22 mouse cellular contexts compared by ENCODE assay signal in genomic region chr4:97817741-97818140, GRCm38 (mm10). TPM values are rescaled to one million over a fixed set of nuclear protein-coding genes. Genes with fewer than 3 reads are reported as not detected.
A peak's percentile ranks its signal among the peaks of the same experiment; 100 is the strongest.
DNase-seq lines count a peak whose midpoint lies in the region; ATAC-seq and TF ChIP-seq lines count a peak whose summit lies in the region.
"Had no signal": no experiment of that assay in that cellular context is flagged by ENCODE, and none has a peak within 500 bp of the region (broad histone marks: within the 10 kb centered on the region; RNA-seq: fewer than 3 reads in every experiment).

No protein-coding gene starts in this region.

- no peak for TF ChIP-seq EP300 in liver, postnatal 0 days (IDR thresholded peaks at IDR 0.05; ENCODE audit: low read depth)

- H3K27me3 ChIP-seq in heart, embryonic 15.5 days: no peaks in the 10 kb centered on the region
- H3K27me3 ChIP-seq in liver, postnatal 0 days (ENCODE audit: insufficient read depth, low read length): no peaks in the 10 kb centered on the region
- H3K27me3 ChIP-seq: CH12.LX; embryonic facial prominence, embryonic 15.5 days; hindbrain, embryonic 12.5 days had no signal

- no peaks in the 10 kb centered on the region for H3K9me3 ChIP-seq in heart, embryonic 15.5 days (replicated peaks)
- no peaks in the 10 kb centered on the region for H3K9me3 ChIP-seq in liver, postnatal 0 days (ENCODE audit: low read length)
- H3K9me3 ChIP-seq: embryonic facial prominence, embryonic 15.5 days; hindbrain, embryonic 12.5 days had no signal

- H3K9ac ChIP-seq in heart, embryonic 15.5 days: no peak overlapping the region
- H3K9ac ChIP-seq in liver, postnatal 0 days (replicated peaks): 0 out of 2 replicates have a peak overlapping the region, but pooled peaks have one; percentile 5
- H3K9ac ChIP-seq: embryonic facial prominence, embryonic 15.5 days; hindbrain, embryonic 12.5 days had no signal

- ATAC-seq in heart, embryonic 15.5 days (replicated peaks; ENCODE audit: insufficient number of reproducible peaks, insufficient read depth, low FRiP score, low read depth): no peak
- ATAC-seq in liver, postnatal 0 days: no peak
- ATAC-seq: hindbrain, embryonic 16.5 days had no signal

- no peaks in the 10 kb centered on the region; the same call in 1 of the 2 replicates for H3K36me3 ChIP-seq in heart, embryonic 15.5 days
- H3K36me3 ChIP-seq in liver, postnatal 0 days (replicated peaks; ENCODE audit: insufficient read depth, low read length): no peaks in the 10 kb centered on the region
- H3K36me3 ChIP-seq: embryonic facial prominence, embryonic 15.5 days; hindbrain, embryonic 12.5 days had no signal

- no peak for DNase-seq in gastrocnemius, adult 2 months
- DNase-seq in gastrocnemius, adult 18-20 months (ENCODE audit: low spot score): no peak
- no peak for DNase-seq in heart, postnatal 4 days
- no peak for DNase-seq in liver, postnatal 0 days
- DNase-seq in liver: no peak
- DNase-seq in testis, postnatal 14 days (ENCODE audit: low spot score): no peak
- DNase-seq: adrenal gland, adult 8-10 months; adrenal gland, postnatal 36 days; cerebellum, adult 11 months; cerebellum, adult 8-10 months; embryo, embryonic 11 days; gastrocnemius, postnatal 10 days; heart, postnatal 14 days; kidney, adult 11 months; kidney, adult 9 months had no signal

- H3K4me2 ChIP-seq in heart, embryonic 15.5 days: no peak overlapping the region
- H3K4me2 ChIP-seq in liver, postnatal 0 days (ENCODE audit: low read depth, low read length): peak overlapping the region; percentile 44
- H3K4me2 ChIP-seq: embryonic facial prominence, embryonic 15.5 days; hindbrain, embryonic 12.5 days had no signal

- no peak for TF ChIP-seq CTCF in gastrocnemius, adult 2 months (IDR thresholded peaks at IDR 0.05)
- TF ChIP-seq CTCF in liver, postnatal 0 days (IDR thresholded peaks at IDR 0.05; ENCODE audit: low read depth): no peak

- H3K27ac ChIP-seq in gastrocnemius, adult 2 months: peak overlapping the region; percentile 31; the same call in 1 of the 2 replicates
- peak overlapping the region; percentile 60 for H3K27ac ChIP-seq in heart, embryonic 15.5 days
- H3K27ac ChIP-seq in liver, postnatal 0 days (ENCODE audit: low read depth): peak overlapping the region; percentile 60
- H3K27ac ChIP-seq: embryonic facial prominence, embryonic 15.5 days; hindbrain, embryonic 12.5 days had no signal

- no peak overlapping the region for H3K4me3 ChIP-seq in gastrocnemius, adult 2 months
- H3K4me3 ChIP-seq in heart, embryonic 15.5 days: no peak overlapping the region
- no peak overlapping the region for H3K4me3 ChIP-seq in liver, postnatal 0 days (ENCODE audit: low read depth, low read length)
- H3K4me3 ChIP-seq: embryonic facial prominence, embryonic 15.5 days; erythroblast, embryonic 14.5 days; hindbrain, embryonic 12.5 days had no signal

- intact Hi-C loops in gastrocnemius, adult 2 months (cut with DNase I): no loop called here

- WGBS in heart, embryonic 15.5 days: 50% methylated on average over 1 of the region's 1 CpGs
- WGBS in liver, postnatal 0 days (ENCODE audit: insufficient replicate concordance): 67% methylated on average over 1 of the region's 1 CpGs

- H3K4me1 ChIP-seq in heart, embryonic 15.5 days (replicated peaks): peaks cover 58% of the 10 kb centered on the region
- peaks cover 28% of the 10 kb centered on the region for H3K4me1 ChIP-seq in liver, postnatal 0 days (ENCODE audit: insufficient read depth)
- H3K4me1 ChIP-seq: hindbrain, embryonic 12.5 days had no signal

RNA-seq across cellular contexts. Expression of gene E130114P18Rik, which starts 39.9 kb away (rescaled TPM):
- not detected for total RNA-seq in gastrocnemius, adult 2 months (2021)
- total RNA-seq in gastrocnemius, adult 18-20 months (2021): under 1 TPM in 1 of 2 experiments, not detected in 1; 0.21 TPM
- 0.25 and 0.30 TPM in 2 replicates for polyA plus RNA-seq in heart, embryonic 15.5 days (2015; fragmentation: Nextera tagmentation; extraction: Ambion mirVana)
- total RNA-seq in heart, postnatal 4 days (2021): not detected
- not detected in 2 replicates for polyA plus RNA-seq in liver, postnatal 0 days (2015; fragmentation: Nextera tagmentation; extraction: Ambion mirVana)
- total RNA-seq: adrenal gland, postnatal 36 days; CH12.LX; common myeloid progenitor, adult 5-6 weeks; heart, postnatal 14 days had no signal
- polyA plus RNA-seq: erythroblast, embryonic 14.5 days had no signal

RNA-seq across cellular contexts. Expression of gene Nfia, which starts 45.2 kb away (rescaled TPM):
- 10 to 100 TPM; 57.0 to 57.8 TPM for total RNA-seq in gastrocnemius, adult 2 months (2021)
- 10 to 100 TPM; 56.3 to 56.9 TPM for total RNA-seq in gastrocnemius, adult 18-20 months (2021)
- polyA plus RNA-seq in heart, embryonic 15.5 days (2015; fragmentation: Nextera tagmentation; extraction: Ambion mirVana): 46.8 and 47.9 TPM in 2 replicates
- total RNA-seq in heart, postnatal 4 days (2021): 100 to 1,000 TPM; 206 to 217 TPM
- polyA plus RNA-seq in liver, postnatal 0 days (2015; fragmentation: Nextera tagmentation; extraction: Ambion mirVana): 9.9 TPM in 2 replicates
- total RNA-seq: CH12.LX had no signal
